Mouse (Mus musculus) kidney, postnatal 4 days (tissue): ENCODE data around the gene BC067074.
"Not testable (repeated sequence)": the region's sequence is repeated elsewhere in the genome, so short reads cannot be mapped to it uniquely, and the experiment has no call there.

ENCODE experiments used
- DNase-seq, 2 experiments: peaks; one replicate each; pipeline ENCODE4 v3.0.0; 2021; ENCODE audit warnings: mixed read lengths in 2 of 2

BC067074 gene

DNA sequence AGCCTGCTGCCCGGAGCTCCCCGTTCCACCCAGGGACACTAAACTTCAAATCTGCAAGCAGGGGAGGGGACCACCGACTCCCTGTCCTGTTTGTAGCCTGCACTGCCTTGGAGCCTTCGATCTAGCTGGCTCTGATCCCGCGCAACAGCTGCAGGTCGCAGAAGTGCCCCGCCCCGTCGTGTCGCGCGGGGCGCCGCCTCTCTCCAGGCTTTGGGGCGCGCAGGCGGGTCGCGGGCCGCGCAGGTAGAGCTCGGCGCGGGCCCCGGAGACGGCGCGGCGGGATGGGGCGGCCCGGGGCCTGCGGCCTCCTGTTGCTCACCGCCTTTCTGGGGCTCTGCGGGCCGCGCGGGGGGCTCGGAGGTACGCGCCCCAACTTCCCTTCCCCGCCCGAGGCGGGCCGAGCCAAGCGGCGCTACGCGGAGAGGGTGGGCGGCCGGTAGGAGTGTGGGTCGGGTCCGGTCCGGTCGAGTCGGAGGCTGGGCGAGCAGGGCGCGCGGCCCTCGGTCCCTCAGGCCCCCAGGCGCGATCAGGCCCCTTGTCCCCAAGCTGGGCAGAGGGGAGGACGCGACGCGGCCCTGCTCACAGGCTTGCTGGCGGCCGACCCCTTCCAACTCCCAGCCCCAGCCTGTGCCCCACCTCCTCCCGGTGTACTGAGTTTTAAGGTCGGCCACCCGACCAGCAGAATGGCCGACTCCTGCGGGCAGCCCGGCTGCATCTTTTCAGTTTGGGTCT lies at the start of gene BC067074:
Gene BC067074 (plus strand): TSS at position 185 of the 732 bp plus-strand sequence.
- peak; percentile 70 to 79 for DNase-seq

DNA sequence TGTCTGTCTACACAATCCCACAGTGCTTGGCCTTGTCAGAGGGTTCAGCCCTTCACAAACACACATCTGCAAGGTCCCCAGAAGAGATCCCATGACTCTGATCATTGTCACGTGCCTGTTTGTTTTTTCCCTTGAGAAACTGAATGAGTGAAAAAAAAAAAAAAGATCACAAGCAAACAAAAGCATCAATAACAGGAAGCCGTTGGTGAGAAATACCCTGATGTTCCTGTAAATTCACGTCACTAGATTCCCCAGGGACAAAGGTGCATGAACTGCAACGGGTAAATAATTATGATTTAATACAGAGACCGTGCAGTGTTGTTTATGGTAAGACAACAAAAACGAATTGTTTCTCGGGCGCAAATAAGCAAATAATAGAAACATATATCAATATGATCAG lies 47.9 kb upstream of the BC067074 start:
- no peak for DNase-seq

DNA sequence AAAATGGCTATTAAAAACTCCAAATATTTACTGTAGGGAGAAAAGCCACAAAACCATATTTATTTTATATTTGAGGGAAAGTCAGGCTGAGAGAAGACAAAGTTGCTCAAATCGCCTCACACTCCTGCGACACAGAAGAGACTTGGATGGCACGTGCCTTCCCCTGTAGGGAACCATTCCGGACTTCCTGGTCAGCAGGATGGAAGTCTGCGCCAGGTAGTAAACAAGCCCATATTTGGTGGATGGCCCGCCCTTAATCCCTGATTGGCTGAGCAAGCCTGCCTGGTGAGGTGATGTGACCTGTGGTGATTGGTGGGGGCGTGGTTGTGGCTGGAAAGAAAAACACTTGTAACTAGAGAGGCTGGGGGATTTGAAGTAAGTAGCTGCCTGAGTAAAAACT lies 40.4 kb upstream of the BC067074 start:
- DNase-seq, result not testable (repeated sequence)

DNA sequence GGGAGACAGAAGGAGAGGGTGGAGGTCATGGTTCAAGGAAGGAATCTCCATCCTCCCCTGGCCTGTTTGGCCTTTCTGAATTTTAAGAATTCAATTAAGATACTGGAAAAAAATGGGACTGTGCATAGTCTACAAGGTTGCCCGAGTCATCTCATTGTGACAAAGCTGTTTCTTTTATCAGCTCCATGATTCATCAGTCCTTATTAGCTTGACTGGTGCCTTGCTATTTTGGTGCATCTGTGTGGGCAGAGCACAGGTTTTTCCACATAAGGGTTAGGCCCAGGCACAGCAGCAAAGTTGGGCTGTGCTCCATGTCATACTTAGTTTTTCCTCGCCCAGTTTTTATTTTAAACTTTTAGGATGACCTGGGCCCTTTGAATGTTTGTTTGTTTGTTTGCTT lies 36.2 kb upstream of the BC067074 start:
- no peak for DNase-seq

DNA sequence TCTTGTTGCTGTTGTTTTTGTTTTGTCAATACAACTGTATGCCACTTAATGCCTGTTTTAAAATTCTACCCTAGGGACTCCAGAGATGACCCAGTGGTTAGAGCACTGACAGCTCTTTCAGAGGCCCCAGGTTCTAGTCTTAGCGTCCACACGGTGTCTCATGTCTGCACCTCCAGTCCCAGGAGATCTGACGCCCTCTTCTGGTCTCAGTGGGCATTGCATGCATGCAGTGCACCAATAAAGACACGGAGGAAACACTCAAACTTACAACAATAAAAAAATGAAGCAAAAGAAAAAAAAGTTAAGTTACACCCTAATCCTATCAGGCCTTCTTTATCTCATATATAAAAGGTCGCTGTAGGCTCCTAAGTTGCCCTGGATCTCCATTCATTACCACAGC lies 35.8 kb upstream of the BC067074 start:
- peak; percentile 20 to 27 for DNase-seq

DNA sequence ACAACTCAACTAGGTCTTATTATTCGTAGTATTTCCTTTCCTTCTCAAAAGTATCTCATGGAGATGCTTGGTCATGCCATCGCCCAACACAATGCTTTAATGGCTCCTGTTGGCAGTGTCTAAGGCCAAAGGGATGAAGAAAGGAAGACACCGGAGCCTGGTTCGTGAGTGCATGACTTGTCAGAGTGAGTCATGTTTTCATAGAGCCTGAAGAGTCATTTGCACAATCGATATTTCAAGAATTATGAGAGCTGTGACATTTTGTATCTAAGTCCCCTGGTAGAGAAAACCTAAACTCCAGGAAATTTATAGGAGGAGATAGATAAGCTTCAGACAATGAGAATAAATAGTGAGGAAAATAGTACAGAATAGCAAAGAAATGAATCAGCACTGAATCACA lies 33.7 kb upstream of the BC067074 start:
- DNase-seq, result no peak

DNA sequence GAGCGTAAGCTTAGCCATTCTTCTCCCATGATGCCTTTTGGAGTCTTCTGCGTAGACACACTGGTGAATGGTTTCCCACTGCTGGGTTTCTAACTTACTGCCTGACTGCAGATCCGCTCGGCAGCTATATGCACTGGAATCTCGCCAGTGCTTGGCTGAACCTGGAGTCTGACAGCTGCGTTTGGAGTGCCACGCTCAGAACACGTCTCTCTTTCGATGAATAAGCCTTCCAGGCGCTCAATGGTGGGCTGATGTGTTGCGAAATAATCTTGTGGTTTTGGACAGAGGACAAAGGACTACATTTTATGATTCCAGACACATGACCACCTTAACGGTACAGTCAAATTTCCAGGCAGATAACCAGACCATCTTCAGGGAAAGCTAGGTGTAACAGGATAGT lies 30.1 kb upstream of the BC067074 start:
- DNase-seq, result no peak

DNA sequence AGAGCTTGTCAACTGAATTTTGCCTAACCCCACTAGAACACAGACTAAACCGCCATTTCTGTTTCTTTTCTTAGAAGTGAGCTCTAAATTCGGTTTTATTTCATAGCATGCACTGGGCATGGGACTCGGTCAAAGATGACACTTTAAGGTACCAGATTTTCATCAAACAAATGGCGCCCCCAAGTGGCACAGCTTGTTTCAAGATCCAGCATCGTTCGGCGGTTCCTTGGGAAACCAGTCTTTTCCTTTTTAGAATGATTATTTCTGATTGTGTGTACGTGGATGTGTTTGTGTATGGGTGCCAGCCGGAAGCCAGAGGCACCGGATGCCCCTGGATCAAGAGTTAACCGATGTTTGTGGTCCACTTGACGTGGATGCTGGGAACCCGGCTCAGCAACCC lies 27.7 kb upstream of the BC067074 start:
- peak; percentile 77 to 78 for DNase-seq

DNA sequence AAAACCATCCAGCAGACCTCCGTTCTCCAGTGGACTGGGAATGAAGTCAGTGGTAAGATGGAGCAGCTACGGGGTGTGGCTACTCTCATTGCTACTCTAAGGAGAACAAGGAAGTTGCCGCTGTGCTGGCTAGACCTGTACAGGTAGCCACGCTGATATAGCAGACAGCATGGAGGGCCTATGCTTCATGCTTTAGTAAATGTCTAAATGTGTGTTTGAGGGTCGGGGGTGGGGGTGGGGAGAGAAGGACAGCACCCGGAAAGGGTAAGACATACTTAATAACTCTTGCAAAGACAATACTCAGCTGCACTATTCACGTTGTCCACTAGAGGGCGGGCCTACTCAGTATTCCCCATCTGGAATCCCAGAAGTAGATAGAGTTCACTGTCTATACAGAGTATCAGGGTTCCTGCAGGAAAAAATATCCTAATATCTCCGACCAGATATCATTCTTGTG lies 26.4 kb upstream of the BC067074 start:
- DNase-seq, result peak; percentile 84 to 85

DNA sequence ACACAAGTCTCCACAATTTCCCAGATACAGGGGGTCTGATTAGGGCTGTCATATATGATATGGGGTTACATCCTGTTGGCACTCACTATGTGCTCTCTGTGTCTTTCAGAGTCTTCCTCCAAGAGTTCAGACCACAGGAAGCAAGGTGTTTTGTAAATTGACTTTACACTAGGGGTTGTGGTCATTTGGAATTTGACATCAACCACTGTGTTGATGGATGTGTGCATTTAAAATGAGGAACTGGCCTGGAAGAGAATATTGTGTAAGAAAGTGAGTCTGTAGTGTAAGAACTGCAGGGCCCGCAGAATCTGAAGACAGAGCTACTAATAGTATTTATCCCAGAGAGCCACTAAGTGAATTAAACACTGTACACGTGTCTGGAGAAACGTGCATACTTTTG lies 25.8 kb upstream of the BC067074 start:
- no peak for DNase-seq

DNA sequence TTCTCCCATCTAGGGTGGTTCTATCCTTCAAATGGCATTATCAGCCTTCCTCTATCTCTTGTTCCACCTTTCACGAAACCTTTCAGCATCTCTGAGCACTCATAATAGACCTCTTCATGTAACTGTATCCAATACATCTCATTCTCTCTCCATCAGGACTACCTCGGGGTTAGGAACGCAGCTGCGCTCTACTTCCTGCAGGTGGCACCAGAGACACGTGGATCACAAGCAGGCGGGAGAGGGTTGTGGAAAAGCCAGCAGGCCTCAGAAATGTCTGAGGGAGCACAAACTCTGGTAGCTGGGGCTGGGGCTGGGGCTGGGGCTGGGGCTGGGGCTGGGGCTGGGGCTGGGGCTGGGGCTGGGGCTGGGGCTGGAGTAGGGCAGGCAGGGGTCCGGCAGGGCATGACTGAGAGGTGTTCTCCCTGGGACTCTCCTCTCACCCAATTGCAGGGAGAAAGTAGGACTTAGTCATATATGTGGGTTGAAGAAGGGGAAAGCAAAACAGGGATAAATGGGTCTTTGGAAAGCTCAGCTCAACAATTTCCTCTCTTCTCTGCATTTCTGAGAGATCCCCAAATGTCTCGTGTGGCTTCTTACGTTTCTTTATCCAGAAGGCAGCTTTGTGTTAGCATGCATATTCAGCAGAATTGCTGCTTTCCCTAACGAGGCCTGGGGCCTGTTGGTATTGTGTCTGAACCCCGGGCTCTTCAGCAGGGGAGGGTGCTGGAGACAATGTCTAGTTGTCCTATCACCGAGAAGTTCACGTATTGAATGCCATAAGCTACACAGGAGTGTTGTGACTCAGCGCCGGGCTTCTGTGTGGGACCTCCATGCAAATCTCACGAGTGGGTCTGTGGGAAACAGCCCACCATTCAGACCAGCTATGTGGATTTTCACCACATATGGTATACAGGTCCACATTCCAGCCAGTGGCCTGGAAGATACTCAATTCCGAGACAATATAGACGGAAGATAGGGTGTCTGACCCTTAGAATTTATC lies 22.9 kb upstream of the BC067074 start:
- peak; percentile 85 for DNase-seq

DNA sequence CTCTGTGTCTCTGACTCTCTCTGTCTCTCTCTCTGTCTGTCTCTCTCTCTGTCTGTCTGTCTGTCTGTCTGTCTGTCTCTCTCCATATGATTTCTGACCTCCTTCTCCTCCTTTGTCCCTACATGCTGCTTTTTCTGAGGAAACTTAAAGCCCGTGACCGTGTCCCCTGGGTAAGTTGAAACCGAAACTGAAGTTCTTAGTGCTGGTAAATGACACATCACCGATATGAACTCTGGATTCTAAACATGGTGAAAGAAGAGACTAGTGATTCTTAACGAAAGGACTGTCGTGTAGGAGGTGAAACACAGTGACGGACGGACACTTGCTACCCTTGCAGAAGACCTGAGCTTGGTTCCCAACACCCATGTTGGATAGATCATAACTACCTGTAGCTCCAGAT lies 21.8 kb upstream of the BC067074 start:
- no peak for DNase-seq

DNA sequence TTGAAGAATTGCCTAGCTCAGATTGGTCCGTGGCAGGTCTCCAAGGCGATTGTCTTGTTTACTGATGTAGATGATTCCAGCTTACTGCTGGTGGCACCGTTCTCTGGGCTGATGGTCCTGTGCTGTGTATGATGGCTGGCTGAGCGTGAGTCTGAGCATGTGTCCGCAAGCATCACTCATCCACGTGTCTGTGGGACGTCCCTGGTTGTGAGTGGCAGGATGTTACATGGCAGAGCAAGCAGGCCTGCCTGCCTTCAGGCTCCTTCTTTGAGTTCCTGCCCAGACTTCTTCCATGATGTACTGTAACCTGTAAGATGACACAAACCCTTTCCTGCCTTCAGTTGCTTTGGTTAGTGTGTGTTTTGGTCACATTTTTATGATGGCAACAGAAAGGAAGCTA lies 5.8 kb upstream of the BC067074 start:
- DNase-seq, result no peak

DNA sequence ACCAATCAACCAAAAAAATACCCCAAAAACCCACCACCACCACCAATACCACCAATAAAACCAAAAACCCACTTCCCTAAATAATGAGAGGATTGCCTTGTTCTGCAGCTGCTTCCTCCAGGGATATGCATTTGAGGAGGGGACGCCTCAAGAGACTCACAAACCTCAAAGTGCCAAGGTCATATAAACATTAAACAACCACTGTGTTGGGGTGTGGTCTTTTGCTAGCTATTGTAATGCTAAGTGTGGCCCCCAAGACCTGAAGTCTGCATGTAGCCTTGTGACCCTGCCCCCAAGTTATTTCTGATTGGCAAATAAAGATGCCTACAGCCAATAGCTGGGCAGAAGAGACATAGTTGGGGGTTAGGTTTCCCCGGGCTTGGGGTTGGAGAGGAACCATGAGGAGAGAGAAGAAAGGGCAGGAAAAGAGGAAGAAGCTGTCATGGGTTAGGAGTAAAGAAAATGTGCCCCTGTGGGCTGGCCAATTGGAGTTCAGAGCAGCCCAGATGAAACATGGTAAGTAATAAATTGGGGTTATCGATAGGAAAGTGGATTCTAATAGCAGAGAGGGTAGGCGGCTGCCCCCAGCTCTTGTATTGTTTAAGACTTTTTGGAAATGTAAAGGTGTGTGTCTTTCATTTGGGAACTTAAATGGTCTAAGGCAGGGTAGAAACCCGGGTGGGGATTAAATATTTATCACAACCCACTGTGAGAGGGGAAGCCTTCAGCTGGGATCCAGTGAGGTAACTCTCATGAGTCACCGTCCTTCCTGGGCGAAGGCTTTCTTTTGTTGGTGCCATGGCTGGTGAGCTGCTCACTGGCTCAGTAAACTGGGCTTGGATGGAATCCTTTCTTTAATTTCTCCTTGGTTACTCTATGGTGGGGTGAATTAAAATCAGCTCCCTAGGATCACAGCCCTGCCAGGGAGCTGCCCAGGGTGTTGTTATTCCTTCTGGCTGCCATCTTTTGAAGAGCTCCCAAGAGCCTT lies 4.5 kb upstream of the BC067074 start:
- no peak for DNase-seq

DNA sequence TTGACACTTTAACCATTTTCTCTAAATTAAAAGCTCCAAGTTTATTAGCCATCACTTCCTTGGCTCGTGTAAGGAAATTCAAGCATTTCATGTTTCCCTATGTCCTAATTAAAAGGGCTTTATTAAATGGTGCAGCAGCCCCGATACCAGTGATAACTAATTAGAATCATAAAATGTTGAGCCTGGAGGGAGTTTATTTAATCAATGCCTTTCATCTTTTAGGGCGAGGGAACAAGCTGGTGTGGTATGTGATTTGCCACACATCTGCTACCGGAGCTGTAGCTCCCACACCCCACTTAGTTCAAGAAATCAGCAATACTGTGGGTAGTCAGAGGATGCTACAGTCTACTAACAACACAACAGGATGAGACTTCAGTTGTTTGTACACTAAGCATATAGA lies 3.2 kb upstream of the BC067074 start:
- DNase-seq, result no peak

DNA sequence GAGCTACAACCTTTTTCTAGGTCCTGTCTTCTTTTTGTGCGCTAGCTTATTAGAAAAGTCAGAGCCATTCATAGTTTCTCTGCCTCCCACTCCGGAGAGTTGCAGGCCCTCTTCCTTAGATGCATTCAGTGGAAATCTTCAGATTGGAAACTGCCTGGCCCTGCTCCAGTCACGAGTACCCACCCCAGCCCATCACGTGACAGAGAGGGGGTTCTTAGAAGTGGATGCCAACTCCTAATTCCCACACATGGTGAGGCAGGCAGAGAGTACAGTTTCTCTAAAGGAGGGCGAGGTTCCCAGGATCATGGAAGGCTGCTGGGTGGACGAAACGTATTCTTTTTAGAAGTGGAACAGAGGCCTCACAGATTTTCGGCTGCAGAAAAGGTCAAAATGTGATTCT lies 958 bp upstream of the BC067074 start:
- no peak for DNase-seq

DNA sequence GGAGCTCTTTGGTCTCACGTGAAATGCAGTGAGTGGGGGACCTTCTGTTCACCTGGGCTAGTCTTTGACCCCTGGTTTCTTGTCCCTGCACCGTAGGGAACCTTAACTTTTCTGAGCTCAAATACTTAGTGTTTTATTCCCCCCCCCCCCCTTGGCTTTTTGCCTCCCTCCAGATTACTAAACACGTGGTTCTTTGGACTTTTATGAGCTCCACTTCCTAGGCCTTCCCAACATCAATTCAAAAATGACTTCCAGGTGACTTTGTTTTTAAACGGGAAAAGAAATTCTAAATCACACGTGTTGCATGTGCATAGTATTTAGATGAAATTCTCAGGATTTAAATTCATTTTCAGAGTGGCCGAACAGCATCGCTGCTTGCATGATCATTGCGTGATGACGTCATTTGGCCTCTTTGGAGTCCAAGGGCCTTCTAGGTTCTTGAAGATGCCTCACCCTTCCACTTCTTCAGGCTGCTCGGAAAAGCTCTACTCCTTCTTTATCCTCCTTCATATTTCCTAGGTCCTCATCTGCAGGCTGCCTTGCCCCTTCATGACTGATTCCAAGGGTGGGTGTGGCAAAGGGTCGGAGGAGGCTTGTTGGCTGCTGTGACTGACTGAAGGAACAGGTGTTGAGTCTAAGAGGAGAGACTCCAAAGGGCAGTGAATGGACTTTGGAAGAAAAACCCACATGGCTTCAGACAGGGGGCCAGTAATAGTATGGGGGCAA lies 911 bp downstream of the BC067074 start:
- peak in 1 of 2 experiments; percentile 23 for DNase-seq

DNA sequence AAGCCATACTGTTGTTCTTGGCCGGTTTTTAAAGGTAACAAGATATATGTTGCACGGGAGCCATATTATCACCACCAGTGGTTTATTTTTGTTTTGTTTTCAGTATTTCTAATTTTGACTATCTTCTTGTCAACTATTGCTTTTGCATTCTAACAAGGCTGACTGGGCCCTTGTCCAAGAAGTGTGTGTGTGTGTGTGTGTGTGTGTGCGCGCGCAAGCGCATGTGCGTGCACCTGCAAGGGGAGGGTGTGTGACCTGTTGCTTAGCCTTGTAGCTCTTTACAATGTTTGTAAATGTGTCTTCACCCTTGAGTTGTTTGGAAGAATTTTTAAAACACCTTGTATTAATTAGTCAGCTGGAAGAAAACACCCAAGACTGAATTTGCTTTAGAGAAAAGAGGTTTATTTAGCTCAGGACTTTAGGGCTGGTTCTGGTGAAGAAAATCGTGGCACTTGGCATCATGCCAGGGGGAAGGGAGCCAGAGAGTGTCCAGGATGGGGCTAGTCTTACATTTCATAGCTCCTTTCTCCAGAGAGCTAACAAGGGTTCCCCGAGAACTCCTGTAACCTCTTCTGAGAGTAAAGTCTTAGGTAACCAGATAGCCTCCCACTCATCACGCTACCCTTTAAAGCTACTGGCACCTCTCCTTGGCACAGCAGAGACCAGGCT lies 3.0 kb downstream of the BC067074 start:
- DNase-seq, result peak; percentile 44 to 54

DNA sequence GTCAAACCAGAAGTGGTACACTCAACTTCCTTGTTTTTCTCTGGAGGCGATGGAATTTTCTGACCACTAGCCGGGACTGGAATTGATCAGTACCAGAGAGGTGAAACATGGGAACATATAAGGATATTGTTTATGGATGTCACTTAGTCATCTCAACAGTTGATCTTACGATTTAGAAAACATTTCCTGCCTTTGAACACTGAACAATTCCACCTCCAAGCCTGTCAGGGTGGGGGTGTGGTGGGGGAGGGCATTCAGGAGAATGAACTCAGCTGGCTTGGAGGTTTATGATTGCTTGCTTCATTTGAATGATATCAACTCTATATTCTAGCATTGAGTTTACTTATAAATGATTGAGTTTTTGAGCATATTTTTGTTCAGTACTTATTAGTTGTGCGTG lies 13.6 kb downstream of the BC067074 start:
- DNase-seq, result no peak

DNA sequence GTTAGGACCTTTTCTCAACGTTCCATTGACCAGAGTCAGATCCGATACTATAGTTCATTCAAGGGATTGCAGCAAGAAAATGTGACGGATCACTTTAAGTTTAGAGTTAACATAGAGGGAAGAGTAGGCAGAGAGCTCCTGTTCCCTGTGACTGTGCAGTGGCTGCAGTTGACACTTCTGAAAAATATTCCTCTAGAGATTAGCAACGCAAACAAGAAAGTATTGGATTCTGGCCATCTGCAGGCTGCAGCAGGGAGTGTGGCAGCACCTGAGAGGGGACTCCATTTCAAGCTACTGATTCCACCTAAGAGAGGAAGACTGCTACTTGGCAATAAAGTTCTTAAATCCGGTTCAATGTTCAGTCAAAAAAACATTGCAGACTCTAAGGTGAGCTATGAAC lies 26.6 kb downstream of the BC067074 start:
- no peak for DNase-seq

DNA sequence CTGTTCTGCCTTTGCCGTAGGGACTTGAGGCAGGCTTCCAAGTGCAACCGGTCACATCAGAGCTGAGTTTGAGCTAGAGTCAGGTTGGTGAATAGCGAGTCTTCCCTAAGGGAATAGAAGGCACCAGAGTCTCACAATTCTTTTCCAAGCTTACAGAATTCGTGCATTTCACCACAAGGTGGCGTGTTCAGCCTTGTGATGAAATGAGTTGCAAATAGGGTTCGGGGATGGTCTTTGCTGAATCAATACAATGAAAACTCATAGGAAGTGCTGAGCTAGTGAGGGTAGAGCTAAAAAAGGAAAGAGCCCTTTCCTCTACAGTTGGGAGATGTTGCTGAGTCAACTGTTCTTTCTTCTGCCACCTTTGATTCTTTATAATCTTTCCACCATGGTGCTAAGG lies 29.0 kb downstream of the BC067074 start:
- DNase-seq, result peak; percentile 27 to 60
